Mouse (Mus musculus): ENCODE data around the gene Gpr137b.
"Not testable (repeated sequence)": the region's sequence is repeated elsewhere in the genome, so short reads cannot be mapped to it uniquely, and the experiment has no call there.

The Gpr137b gene

DNA sequence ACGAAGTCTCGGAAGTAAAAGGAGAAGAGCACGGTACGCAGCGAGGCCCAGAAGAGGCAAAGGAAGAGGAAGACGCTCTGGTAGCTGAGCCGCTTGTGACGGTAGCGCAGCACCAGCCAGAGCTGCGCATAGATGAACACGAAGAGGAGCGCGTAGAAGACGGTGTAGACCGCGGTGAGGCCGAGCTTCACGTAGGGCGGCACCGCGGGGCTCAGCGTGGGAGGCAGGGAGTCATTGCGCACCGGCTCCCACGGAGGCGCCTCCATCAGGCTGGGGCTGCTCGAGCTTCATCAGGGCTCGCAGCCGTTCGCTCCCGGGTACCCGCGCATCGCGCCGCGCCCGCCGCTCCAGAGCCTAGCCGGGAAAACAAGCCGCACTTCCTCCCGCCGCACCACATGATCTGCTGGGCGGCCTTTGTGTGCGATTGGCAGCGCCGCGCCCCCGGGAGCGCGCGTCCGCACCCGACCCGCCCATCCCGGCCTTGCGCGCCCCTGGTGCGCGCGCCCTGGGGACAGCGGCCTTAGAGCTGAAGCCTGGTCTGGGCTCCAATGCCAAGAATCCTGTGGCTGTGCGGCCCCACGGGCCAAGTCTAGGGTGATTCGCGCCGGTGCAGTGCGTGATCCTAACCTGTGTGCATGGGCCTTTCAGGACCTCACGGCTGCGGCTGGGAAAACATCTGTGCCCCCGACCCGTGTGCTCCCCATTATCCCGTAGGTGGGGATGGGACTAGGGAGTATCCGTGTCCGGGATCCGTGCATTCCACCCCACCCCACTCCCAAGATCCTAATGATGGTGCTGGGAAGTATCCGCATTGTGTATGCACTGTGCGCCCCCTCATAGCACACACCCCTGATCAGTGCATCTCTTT is at the start of gene Gpr137b:
Gene Gpr137b (minus strand): TSS at position 787 of the 868 bp plus-strand sequence.
- DNase-seq (ENCODE audit: low spot score): peak; percentile 54

DNA sequence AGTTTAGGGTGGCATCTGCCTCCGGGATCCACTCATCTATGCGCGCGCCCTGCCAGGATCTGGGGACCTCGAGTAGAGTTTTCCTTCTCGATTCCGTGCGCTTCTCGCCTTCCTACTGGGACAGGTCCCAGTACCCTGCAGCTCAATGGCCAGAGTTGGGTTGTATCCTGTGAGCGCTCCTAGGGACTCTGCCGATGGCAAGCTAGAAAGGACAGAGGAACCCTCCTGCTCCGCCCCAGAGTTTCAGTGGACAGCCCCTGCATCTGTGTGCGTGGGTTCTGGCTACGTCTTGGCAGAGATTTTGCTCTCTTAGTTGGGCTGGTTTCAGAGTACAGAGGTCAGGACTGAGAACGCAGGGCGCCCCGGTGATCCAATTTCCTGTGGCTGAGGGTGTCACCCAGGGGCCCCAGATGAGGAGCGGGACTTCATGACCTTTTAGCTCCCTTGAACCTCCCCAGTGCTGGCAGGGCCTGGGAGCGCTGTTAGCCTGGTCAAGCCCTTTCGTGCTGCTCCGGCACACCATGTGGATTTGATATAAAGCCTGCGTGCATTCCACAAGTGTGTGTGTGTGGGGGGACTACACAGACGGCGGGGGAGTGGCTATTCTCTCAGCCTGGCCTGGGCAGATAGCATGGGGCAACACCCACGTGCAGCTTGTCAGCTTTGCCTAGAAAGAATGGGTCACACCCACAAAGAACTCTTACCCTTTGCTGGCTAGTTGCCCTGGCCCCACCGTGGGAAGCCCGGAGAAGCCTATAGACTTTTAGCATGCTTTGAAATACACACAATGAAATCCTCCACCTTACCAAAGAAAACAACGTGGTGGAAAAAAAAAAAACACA is 44.5 kb upstream of the Gpr137b start:
- not testable (repeated sequence) for DNase-seq (ENCODE audit: low spot score)

DNA sequence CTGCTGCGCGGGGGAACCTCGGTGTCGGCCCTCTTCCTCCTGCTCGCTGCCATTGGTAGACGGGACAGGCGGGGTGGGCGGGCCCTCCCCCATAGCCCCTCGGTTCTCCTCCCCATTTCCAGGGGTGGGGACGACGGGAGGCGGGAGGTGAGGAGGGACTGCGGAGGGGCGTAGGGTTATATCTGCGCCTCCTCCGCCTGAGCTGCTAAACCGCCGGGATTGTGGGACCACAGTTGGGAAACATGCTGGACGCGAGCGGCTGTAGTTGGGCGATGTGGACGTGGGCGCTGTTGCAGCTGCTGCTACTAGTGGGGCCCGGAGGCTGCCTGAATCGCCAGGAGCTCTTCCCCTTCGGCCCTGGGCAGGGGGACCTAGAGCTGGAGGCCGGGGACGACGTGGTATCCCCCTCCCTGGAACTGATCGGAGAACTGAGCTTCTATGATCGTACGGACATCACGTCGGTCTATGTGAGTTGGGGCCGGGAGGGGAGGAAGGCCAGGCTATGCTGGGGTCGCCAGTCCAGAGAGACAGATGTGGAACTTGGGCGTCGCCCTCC is 43.7 kb upstream of the Gpr137b start, which contains the start of gene Nid1:
Gene Nid1 (plus strand): TSS at position 92 of the 556 bp plus-strand sequence.
- not testable (repeated sequence) for DNase-seq (ENCODE audit: low spot score)

DNA sequence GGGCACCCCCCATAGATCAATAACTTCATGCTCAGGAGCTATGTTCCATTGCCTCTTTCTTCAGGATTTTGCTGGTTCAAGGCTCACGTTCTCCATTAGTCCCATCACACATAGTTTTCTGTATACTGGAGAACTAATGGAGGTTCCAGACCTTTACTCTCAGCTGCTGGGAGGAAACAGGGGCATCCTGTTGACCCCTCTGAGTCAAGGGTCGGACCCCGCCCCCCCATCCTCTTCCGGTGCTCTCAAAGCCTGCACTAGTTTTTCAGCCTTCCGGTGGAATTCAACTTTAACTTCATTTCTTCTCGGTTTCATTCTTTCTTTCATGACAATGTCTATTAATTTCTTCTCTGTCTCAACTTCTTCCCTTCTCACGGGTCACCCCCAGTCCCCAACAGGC is 42.3 kb upstream of the Gpr137b start:
- DNase-seq (ENCODE audit: low spot score): not testable (repeated sequence)

DNA sequence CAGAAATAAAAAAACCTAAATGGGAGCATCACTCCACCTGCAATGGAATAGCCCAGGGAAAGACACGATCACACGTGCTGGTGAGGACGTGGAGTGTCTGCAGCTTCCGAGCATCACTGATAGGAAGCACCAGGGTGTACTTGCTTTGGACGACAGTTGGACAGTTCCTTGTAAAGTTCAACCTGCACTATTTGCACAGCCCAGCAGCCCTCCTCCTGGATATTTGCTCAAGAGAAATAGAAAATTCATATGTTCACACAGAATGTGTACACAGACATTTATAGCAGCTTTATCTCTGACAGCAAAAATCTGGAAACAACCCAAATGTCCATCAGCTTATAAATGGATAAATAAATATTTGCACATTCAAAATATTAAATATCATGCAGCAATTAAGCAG is 29.5 kb upstream of the Gpr137b start:
- DNase-seq (ENCODE audit: low spot score): not testable (repeated sequence)

DNA sequence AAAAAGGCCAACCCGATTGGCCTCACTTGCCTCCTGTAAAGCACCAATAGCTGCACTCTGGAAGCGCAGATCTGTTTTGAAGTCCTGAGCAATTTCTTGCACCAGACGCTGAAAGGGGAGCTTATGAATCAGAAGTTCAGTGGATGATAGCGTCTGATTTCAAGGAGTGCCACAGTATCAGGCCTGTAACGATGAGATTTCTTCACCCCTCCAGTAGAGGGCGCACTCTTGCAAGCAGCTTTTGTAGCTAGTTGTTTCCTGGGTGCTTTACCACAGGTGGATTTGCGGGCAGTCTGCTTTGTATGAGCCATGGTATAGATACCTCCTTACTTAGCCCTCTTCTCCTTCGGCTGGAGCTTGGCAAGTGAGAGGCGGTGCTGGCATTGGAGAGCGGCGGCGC is 25.0 kb upstream of the Gpr137b start:
- not testable (repeated sequence) for DNase-seq (ENCODE audit: low spot score)

DNA sequence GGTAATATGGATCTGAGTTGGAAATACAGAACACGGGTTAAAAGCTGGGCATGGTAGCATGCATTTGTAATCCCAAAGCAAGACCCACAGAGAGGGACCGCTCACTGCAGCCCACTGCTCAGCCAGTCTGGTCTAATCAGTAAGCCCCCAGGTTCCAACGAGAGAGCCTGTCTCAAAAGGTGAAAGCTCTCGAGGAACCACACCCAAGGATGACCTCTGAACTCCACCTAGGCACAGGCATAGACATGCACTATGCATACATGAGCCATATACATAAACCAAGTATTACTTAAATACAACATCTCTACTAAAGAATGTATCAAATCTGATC is 22.2 kb upstream of the Gpr137b start:
- not testable (repeated sequence) for DNase-seq (ENCODE audit: low spot score)

DNA sequence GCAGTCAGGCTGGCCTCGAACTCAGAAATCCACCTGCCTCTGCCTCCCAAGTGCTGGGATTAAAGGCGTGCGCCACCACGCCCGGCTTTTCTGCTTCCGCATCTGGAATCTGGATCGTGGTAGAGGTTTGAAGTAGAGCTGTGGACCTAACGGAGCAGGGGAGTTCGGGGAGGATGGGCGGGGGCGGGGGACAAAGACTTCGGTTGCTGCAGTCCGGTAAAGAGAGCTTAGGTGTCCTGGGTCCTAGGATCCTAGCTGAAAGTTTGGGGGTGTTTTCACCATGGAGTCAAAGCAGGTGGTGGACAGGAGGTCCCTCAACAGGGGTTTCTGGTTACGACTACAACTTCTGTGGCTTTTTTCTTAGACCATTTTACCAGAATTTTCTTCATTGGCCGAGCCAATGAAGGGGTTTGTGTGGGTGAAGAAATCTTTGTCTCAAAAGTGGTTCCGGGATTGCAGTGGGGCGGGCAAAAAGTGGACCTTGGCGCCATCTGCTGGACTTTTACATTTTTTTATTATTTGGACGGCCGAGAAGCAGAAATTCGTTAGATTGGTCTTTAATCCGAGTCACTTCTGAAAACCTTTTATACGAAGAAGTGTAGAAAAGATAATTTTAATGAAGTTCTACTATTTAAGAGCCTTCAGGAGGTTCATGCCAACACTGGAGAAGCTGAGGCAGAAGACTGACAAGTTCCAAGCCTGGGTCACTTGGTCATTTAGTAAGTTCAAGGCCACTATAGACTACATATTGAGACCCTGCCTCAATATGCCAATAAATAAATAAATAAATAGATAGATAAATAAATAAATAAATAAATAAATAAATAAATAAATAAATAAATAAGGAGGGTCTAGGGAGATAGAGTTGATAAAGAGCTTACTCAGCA is 21.5 kb upstream of the Gpr137b start:
- peak; percentile 76 for DNase-seq (ENCODE audit: low spot score)

DNA sequence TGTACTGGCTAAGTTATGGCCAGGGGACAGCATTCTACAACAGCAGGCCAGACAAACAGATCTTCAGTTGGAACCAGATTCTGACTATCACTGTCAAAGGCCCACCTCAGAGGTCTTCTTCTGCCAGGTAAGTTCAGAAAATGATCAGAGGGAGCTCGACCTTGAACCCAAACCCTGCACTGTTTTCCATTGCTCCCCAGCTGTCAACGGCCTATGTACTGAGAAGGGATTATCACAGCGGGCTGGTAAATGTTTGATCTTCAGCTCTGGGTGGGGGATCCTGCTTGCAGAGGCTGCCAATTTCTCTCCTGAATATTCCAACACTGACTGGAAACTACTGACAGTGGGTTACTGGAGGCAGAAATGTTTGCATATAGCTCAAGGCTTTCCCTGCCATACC is 20.4 kb upstream of the Gpr137b start:
- DNase-seq (ENCODE audit: low spot score): no peak

DNA sequence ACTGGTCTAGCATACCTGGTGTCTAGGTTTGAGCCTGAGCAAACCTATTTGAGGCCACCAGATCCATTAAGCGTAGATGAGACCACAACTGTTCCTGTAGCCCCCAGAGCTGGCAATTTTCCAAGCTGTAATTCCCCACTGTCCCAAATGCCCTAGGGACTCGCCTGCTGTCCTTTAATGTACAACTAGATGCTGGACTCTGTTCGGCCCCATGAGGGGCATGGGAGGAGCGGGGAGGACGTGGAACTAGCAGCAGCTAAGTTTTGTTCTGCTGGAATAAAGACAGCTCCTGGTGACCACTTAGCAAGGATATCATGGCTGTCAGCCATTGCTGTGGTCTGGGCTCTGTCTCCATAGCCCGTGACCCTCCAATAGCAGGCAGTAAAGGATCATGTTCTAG is 11.7 kb upstream of the Gpr137b start:
- not testable (repeated sequence) for DNase-seq (ENCODE audit: low spot score)

DNA sequence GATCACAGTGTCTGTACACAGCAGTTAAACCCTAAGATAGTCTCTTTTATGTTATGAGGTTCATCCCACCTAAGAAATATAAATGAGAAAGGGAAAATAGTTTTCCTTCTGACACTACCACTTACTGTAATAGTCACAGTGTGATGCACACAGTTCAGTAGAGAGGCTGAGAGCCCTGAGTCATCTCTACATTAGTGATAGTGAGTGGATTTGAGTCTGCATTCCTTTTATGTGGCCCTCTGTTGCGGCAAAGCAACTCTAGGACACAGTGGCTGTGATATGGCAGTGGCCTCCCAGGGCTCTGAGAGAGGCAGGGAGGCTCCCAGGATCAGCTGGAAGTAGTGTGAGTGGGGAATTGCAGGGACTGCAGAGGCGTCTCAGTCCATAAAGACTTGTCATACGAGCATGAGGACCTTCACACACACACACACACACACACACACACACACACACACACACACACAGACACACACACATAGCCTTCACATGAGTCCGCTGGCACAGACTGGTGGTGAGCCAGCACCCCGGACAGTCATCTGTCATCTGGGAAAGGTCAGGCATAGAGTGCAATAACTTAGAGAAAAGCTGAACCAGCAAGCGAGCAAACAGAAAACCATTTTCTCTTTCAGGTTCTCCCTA is 10.8 kb upstream of the Gpr137b start:
- DNase-seq (ENCODE audit: low spot score): not testable (repeated sequence)

DNA sequence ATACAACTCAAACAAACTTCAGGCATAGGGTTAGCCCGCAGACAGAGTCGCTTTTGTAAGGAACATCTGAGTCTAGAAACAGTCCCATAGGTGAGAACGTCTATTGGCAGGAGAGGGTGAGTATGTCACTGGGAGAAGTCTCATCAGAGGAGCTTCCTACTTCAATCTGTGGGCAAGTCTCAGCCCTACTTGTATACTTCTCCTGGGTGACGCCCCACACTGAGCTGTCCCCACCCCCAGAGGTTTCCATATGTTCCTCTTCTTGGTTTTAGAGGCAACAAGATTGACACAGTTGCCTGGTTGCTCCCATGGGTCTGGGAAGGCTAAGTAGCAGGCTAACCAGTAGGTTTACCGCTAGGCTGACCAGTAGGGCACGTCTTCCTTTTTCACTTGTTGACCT is 10.0 kb upstream of the Gpr137b start:
- not testable (repeated sequence) for DNase-seq (ENCODE audit: low spot score)

DNA sequence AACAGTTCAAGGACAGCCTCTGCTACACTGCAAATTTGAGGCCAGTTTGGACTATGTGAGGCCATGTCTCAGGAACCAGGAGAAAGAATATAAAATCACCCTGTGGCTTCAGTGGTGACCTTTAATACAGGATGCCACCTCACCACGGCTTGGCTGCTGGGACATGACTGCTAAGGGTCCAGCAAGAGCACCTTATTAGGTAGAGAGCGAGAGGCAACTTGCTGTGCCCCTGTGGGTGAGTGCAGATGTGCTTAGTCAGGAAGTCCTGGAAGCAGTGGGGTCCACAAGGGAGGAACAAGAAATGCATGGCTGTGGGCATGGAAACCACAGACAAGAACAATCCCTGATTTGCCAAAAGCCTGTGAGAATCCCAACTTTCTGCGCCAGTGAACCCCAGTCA is 9.6 kb upstream of the Gpr137b start:
- DNase-seq (ENCODE audit: low spot score): not testable (repeated sequence)

DNA sequence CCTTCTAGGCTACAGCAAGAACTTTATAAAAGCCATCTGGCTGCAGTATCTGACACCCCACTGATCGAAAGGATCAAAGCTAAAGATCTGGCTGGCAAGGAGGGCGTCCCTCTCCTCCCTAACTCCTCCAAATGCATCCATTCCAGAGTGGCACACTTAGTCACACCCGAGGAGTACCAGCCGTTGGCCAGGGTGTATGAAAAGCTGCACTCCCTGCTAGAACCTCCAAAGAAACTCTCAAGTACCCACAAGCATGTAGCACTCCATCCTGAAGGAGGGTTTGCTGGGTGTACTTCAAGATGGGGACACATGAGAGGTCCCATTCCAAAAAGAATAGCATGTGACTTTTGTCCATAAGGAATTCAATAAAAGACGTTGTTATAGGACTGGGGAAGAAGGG is 9.0 kb upstream of the Gpr137b start:
- DNase-seq (ENCODE audit: low spot score): not testable (repeated sequence)

DNA sequence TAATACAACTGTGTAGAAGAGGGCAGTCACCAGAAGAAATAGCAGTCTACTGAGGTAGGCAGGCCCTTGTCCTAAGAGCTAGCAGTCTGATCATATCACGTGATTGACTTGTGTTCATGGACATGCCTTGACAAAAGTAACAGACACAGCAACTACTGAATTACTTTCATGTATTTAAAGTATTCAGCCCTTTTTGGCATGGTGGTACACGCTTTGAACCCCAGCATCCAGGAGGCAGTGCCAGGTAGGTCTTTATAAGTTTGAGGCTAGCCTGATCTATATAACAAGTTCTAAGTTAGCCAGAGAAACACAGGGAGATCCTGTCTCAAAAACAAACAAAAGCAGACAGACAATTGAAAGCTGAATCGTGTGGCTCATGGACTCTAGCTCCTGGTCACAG is 7.0 kb upstream of the Gpr137b start:
- not testable (repeated sequence) for DNase-seq (ENCODE audit: low spot score)

DNA sequence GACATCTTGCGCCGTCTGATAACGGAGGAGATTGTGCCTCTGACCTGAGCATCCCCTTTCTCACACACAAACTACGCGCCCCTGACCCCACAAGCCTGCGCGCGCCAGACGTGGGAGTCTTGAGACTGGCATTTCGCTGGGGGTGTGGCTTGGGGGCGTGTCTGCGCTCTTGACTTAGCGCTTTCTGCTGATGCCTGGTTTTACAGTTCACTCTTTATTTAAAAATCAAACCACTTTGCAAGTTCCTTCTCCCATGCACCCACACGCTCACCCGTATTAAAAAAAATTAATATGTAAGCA is 232 bp upstream of the Gpr137b start:
- peak; percentile 68 for DNase-seq (ENCODE audit: low spot score)

DNA sequence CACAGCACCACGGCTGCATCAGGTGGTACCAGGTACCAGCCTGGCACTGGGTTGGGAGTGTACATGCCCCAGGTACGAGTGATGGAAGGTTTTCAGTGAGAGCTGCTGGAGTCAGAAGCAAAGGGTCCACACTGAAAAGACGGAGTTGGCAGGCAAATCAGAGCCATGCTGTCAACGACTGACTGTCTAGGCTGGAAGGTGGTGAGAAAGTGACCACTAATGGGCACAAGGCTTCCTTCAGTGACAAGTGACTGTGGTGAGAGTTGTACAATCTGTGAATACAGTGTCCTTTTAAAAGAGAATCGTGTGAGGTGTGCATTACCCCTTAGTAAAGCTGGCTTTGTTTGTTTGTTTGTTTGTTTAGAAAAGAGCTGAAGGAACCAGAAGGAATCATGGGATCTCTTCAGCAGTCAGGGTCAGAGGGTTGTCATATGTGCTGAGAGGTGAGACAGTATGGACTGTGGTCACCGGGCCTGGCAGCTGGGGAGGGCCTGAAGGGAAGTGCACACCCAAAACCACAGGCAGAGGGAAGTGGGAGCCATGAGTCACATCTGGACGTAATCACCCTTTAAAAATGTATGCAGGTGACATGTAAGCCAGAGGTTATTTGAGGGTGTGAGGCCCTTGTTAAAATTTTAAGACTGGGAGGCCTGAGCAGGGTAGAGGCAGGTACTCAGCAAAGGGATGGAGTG is 15.5 kb downstream of the Gpr137b start:
- not testable (repeated sequence) for DNase-seq (ENCODE audit: low spot score)

DNA sequence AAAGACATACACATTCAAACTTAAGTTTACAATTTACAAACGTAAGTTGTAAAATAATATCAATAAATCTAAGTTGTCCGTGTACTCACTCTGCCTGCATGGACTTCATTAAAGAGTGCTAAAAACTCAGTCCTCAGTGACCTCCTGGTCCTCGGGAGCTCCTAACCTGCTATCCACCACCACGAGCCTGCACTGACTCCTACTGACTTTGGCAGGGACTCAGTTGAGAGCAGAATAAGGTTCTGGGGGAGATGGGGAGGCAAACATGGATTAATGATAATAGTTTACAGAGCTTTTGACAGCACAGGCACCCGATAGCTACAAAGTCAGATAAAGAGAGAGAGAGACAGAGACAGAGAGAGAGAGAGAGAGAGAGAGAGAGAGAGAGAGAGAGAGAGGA is 16.6 kb downstream of the Gpr137b start:
- DNase-seq (ENCODE audit: low spot score): no peak

DNA sequence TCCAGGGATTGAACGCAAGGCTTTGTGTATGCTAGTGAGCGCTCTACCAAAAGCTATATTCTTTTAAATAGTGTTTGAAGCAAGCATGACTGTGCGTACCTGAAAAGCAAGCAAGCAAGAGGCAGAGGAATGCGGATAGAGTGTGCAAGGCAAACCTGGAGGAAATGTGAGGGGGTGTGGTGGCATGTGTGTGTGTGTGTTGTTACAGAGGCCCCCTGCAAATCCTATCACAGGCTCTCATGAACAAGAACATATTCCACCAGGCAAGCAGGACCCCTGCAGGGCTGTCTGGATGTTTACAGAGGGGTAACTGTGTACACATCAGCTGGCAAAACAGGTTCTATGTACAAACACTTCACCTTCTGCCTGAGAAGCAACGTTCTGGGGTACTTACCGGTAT is 19.8 kb downstream of the Gpr137b start:
- not testable (repeated sequence) for DNase-seq (ENCODE audit: low spot score)

DNA sequence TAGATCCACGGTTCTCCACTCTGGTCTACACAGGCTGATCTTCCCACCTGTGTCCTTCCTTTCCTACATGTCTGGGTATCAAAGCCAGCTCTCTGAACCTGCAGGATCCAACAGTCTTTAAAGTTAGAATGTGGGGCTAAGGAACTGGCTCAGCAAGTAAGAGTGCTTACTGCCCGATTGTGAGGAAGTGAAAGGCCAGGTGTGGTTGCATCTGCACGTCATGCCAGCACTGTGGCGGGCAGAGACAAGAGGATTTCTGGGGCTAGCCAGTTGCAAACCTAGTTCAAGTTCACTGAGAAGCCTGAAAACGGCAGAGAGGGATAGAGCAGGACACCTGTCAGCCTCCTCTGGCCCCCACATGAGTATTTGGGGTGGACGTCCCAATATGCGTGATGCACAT is 22.4 kb downstream of the Gpr137b start:
- not testable (repeated sequence) for DNase-seq (ENCODE audit: low spot score)

DNA sequence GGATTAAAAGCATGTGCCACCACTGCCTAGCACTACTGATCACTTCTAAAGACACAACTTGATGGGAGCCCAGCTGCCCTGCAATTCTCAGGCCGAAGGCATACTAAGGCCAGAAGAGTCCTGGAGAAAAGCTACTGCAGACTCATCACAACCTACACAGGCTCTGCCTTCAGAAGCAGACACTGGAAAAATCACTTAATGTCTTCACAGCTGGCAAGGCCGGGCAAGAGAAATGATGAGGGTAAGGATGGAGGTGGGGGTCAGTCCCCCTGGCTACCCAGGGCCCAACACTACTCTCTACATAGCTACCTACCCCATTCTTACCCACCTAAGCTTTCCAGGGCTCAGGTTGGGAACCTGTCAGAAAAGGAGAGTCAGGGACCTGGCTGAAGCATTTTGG is 27.4 kb downstream of the Gpr137b start:
- not testable (repeated sequence) for DNase-seq (ENCODE audit: low spot score)
